Mouse (Mus musculus): ENCODE data around the gene Brwd1. TPM values are rescaled to one million over a fixed set of nuclear protein-coding genes. Genes with fewer than 3 reads are reported as not detected.
"Not testable (repeated sequence)": the region's sequence is repeated elsewhere in the genome, so short reads cannot be mapped to it uniquely, and the experiment has no call there.

Brwd1 gene
- total and polyA plus RNA-seq, 2 experiments from 2014 or later, result 151 to 173 TPM

DNA sequence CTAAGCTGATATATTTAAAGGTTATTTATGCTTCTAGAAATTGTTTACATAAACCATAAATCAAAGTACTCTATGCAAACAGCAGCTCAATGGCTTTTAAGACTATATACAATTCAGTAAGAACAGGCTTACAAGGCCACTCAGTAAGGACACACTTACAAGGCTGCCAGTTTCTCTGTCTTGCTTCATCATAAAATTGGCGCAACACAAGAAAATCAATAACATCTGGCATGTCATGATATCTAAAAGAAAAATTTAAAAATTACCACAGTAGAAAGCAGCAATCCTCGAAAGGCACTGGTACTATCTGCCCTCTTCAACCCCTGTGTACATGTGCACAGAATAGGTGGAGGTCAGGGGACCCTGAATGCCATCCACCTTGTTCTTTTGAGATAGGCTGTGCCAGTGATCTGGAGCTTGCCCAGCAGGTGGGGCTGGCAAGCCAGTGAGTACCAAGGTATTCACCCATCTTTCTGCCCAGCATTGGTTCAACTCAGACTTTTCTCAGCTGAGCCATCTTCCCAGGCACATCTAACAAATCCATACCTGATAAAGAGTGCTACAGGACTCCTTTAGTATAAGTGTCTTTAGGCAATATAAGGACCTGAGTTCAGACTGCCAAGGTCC, 51.7 kb downstream of the Brwd1 start:
- H3K4me3 ChIP-seq (ENCODE audit: low read depth, low read length), result no peak overlapping the region
- H3K4me2 ChIP-seq (ENCODE audit: low read depth, low read length, poor library complexity, severe bottlenecking), result no peak overlapping the region
- no peaks in the 10 kb centered on the region for H3K4me1 ChIP-seq (ENCODE audit: insufficient read depth, low read length)
- no peak for DNase-seq (ENCODE audit: low spot score)
- 94% methylated on average over 2 of the region's 2 CpGs for WGBS
- peak; percentile 57 for TF ChIP-seq CTCF (IDR thresholded peaks at IDR 0.05)
- peaks cover 83% of the 10 kb centered on the region for H3K36me3 ChIP-seq (ENCODE audit: insufficient read depth, low read length)
- H3K27ac ChIP-seq (ENCODE audit: low read depth, low read length), result no peak overlapping the region
- no peaks in the 10 kb centered on the region for H3K9me3 ChIP-seq (ENCODE audit: low read length)
- no peaks in the 10 kb centered on the region for H3K27me3 ChIP-seq (ENCODE audit: insufficient read depth, low read length)
- H3K9ac ChIP-seq (replicated peaks; ENCODE audit: low read length, poor library complexity, severe bottlenecking), result no peak overlapping the region
- ATAC-seq (ENCODE audit: low FRiP score), result no peak

DNA sequence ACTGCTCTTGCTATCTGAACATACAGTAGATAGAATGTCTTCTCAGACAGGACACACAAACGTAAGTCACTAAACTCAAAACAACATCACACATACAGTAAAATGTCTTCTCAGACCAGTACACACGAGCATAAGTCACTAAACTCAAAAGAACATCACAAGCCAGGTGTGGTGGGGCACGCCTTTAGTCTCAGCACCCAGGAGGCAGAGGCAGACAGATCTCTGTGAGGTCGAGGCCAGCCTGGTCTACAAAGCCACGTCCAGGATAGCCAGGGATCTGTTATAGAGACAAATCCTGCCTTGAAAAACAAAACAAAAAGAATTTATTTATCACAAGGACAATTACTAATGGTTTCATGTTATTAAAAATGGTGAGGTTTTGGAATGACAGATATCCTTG, 56.1 kb downstream of the Brwd1 start:
- ATAC-seq (ENCODE audit: low FRiP score) (no peak), DNase-seq (ENCODE audit: low spot score) (no peak)
- Histone ChIP-seq H3K4me3 (ENCODE audit: low read depth, low read length) (no peak overlapping the region), H3K27ac (ENCODE audit: low read depth, low read length) (no peak overlapping the region), H3K27me3 (ENCODE audit: insufficient read depth, low read length) (no peaks in the 10 kb centered on the region), H3K4me2 (ENCODE audit: low read depth, low read length, poor library complexity, severe bottlenecking) (no peak overlapping the region), H3K4me1 (ENCODE audit: insufficient read depth, low read length) (no peaks in the 10 kb centered on the region), H3K9ac (replicated peaks; ENCODE audit: low read length, poor library complexity, severe bottlenecking) (no peak overlapping the region), H3K36me3 (ENCODE audit: insufficient read depth, low read length) (peaks cover 68% of the 10 kb centered on the region), H3K9me3 (ENCODE audit: low read length) (no peaks in the 10 kb centered on the region)
- no peak for TF ChIP-seq CTCF (IDR thresholded peaks at IDR 0.05)
- WGBS, result 94% methylated on average over 5 of the region's 5 CpGs

DNA sequence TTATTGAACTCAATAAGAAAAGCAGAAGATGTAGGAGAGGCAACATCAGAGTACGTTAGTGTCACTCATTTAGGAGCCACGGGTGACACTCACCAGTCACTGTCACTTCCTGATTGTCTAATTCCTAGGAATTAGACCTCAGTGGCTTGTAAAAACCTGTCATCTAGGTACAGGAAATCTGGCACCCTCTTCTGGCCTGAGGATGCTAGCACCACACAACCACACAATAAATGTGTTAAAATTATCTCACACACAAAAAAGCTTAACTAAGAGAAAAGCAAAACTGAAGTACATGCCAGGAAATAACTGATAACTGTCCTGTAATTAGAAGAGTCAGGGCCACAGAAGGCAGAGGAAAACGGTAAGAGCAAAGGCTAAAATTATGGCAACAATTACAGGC, 57.1 kb downstream of the Brwd1 start:
- no peaks in the 10 kb centered on the region for H3K9me3 ChIP-seq (ENCODE audit: low read length)
- H3K4me3 ChIP-seq (ENCODE audit: low read depth, low read length), result no peak overlapping the region
- H3K36me3 ChIP-seq (ENCODE audit: insufficient read depth, low read length), result peaks cover 65% of the 10 kb centered on the region
- H3K27ac ChIP-seq (ENCODE audit: low read depth, low read length), result no peak overlapping the region
- DNase-seq (ENCODE audit: low spot score), result peak; percentile 13
- H3K9ac ChIP-seq (replicated peaks; ENCODE audit: low read length, poor library complexity, severe bottlenecking), result no peak overlapping the region
- no peaks in the 10 kb centered on the region for H3K27me3 ChIP-seq (ENCODE audit: insufficient read depth, low read length)
- peak; percentile 59 for TF ChIP-seq CTCF (IDR thresholded peaks at IDR 0.05)
- 85% methylated on average over 3 of the region's 3 CpGs for WGBS
- no peak for ATAC-seq (ENCODE audit: low FRiP score)
- H3K4me2 ChIP-seq (ENCODE audit: low read depth, low read length, poor library complexity, severe bottlenecking), result no peak overlapping the region
- no peaks in the 10 kb centered on the region for H3K4me1 ChIP-seq (ENCODE audit: insufficient read depth, low read length)

DNA sequence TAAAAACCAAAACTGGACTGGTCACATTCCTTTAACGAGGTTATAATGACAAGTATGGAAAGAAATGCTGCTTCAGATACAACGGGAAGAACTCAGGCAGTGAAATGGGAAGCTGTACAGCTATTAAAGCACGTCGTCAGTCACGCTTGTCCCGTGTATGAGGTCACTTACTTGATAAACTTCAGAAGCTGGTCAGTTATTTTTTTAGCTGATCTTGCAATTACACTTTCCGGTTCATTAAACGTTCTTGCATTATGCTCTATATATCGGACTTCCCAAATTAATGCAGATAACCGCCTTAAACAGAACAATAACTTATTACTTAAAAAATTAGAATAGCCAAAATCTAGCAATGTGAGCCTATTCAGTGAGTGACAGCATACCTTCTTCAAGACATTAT, 61.3 kb downstream of the Brwd1 start:
- H3K4me2 ChIP-seq (ENCODE audit: low read depth, low read length, poor library complexity, severe bottlenecking), result no peak overlapping the region
- WGBS, result 93% methylated on average over 10 of the region's 10 CpGs
- DNase-seq (ENCODE audit: low spot score) (no peak), ATAC-seq (ENCODE audit: low FRiP score) (no peak)
- TF ChIP-seq CTCF (IDR thresholded peaks at IDR 0.05), result no peak
- H3K27ac ChIP-seq (ENCODE audit: low read depth, low read length), result no peak overlapping the region
- H3K27me3 ChIP-seq (ENCODE audit: insufficient read depth, low read length), result no peaks in the 10 kb centered on the region
- H3K4me3 ChIP-seq (ENCODE audit: low read depth, low read length), result no peak overlapping the region
- no peak overlapping the region for H3K9ac ChIP-seq (replicated peaks; ENCODE audit: low read length, poor library complexity, severe bottlenecking)
- no peaks in the 10 kb centered on the region for H3K9me3 ChIP-seq (ENCODE audit: low read length)
- H3K36me3 ChIP-seq (ENCODE audit: insufficient read depth, low read length), result peaks cover 73% of the 10 kb centered on the region
- H3K4me1 ChIP-seq (ENCODE audit: insufficient read depth, low read length), result no peaks in the 10 kb centered on the region

DNA sequence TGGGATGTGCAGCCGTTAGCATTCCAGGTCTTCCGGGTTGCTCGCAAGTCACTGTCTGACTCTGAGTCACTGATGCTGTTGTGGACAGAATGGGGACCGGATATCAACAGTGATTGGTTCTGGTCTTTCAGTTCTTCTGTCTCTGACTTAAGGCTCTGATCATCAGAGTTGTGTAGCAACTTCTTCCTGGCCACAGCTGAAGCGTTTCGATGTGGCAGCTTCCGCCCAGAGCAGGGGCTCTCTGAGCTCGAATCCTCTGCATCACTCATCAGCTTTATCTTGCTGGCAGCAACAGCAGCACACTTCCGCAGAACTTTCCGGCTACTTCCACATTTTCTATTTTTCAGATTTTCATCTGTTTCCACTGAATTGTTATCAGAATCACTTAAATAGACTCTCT, 73.2 kb downstream of the Brwd1 start:
- H3K4me2 ChIP-seq (ENCODE audit: low read depth, low read length, poor library complexity, severe bottlenecking); H3K9ac ChIP-seq (replicated peaks; ENCODE audit: low read length, poor library complexity, severe bottlenecking); H3K36me3 ChIP-seq (ENCODE audit: insufficient read depth, low read length); DNase-seq (ENCODE audit: low spot score); H3K9me3 ChIP-seq (ENCODE audit: low read length); H3K27me3 ChIP-seq (ENCODE audit: insufficient read depth, low read length); H3K27ac ChIP-seq (ENCODE audit: low read depth, low read length); ATAC-seq (ENCODE audit: low FRiP score); H3K4me1 ChIP-seq (ENCODE audit: insufficient read depth, low read length); H3K4me3 ChIP-seq (ENCODE audit: low read depth, low read length): not testable (repeated sequence)
- WGBS, result no CpG with 5 or more reads among the region's 10 CpGs

DNA sequence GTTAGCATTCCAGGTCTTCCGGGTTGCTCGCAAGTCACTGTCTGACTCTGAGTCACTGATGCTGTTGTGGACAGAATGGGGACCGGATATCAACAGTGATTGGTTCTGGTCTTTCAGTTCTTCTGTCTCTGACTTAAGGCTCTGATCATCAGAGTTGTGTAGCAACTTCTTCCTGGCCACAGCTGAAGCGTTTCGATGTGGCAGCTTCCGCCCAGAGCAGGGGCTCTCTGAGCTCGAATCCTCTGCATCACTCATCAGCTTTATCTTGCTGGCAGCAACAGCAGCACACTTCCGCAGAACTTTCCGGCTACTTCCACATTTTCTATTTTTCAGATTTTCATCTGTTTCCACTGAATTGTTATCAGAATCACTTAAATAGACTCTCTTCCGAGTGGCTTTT, 78.0 kb downstream of the Brwd1 start:
- not testable (repeated sequence) for H3K4me3 ChIP-seq (ENCODE audit: low read depth, low read length); H3K27ac ChIP-seq (ENCODE audit: low read depth, low read length); DNase-seq (ENCODE audit: low spot score); H3K27me3 ChIP-seq (ENCODE audit: insufficient read depth, low read length); H3K9ac ChIP-seq (replicated peaks; ENCODE audit: low read length, poor library complexity, severe bottlenecking); ATAC-seq (ENCODE audit: low FRiP score); H3K4me2 ChIP-seq (ENCODE audit: low read depth, low read length, poor library complexity, severe bottlenecking); H3K4me1 ChIP-seq (ENCODE audit: insufficient read depth, low read length); H3K9me3 ChIP-seq (ENCODE audit: low read length)
- WGBS, result no CpG with 5 or more reads among the region's 10 CpGs
- H3K36me3 ChIP-seq (ENCODE audit: insufficient read depth, low read length), result peaks cover 33% of the 10 kb centered on the region
